Mouse (Mus musculus) megakaryocyte, embryonic 14.5 days (primary cell): ENCODE results near the gene Pmm1.
A peak's percentile ranks its signal among the peaks of the same experiment; 100 is the strongest.

Experiments used
- FLI1 ChIP-seq: IDR thresholded peaks from 2 replicates; pipeline ENCODE4 v1.6.1; 2012; ENCODE audit warnings: low read length, inconsistent platforms, mixed read lengths
- GATA1 ChIP-seq: IDR thresholded peaks from 3 replicates; pipeline ENCODE4 v1.6.1; 2012; ENCODE audit warnings: mixed read lengths, low read length, inconsistent platforms, borderline replicate concordance

GRCm38 (mm10) chr15:81914668-81915067 lies 46.1 kb downstream of the Pmm1 start:
- TF ChIP-seq GATA1 (peak; percentile 77; the same call in 1 of the 3 replicates), FLI1 (no peak)
